Mouse (Mus musculus) liver, embryonic 14.5 days (tissue): ENCODE results near the gene Hs3st6. TPM values are rescaled to one million over a fixed set of nuclear protein-coding genes. Genes with fewer than 3 reads are reported as not detected.

Experiments used
- ATAC-seq: fragments of 200-750 bp; cut with Nextera tagmentation; 2 replicates; pipeline ENCODE4 v1.8.0; 2017; ENCODE audit warnings: moderate number of reproducible peaks, mild to moderate bottlenecking, moderate library complexity; ENCODE audit not compliant: insufficient read depth
- DNase-seq, 3 experiments: peaks; one replicate each; pipeline ENCODE4 v3.0.0-alpha.2; 2012 to 2013; ENCODE audit warnings: low read depth in 3 of 3, low spot score in 3 of 3
- H3K27ac ChIP-seq: fragments of 300-500 bp; sonication (generic); 2 replicates; pipeline ENCODE4 v1.5.1; 2014; ENCODE audit warnings: moderate library complexity, mild to moderate bottlenecking, control low read depth, inconsistent platforms
- H3K27me3 ChIP-seq: fragments of 300-500 bp; sonication (generic); 2 replicates; pipeline ENCODE4 v1.6.1; 2014; ENCODE audit warnings: mild to moderate bottlenecking, low read length, moderate library complexity; ENCODE audit not compliant: control insufficient read depth, insufficient read depth
- H3K36me3 ChIP-seq: fragments of 300-500 bp; sonication (generic); replicated peaks from 2 replicates; pipeline ENCODE4 v1.6.1; 2014; ENCODE audit warnings: low read depth; ENCODE audit not compliant: control insufficient read depth, insufficient read depth
- H3K4me1 ChIP-seq, 2 experiments: fragments of 200-500 bp in 1 of 2; fragments of 300-500 bp in 1 of 2; sonication (generic) in 1 of 2; replicated peaks; 2 replicates each; pipeline ENCODE4 v1.6.1; 2012 to 2014; ENCODE audit warnings: antibody characterized with exemption in 1 of 2, inconsistent platforms in 1 of 2, low read length in 1 of 2; ENCODE audit not compliant: control insufficient read depth in 2 of 2, insufficient read depth in 2 of 2
- H3K4me2 ChIP-seq: fragments of 300-500 bp; sonication (generic); 2 replicates; pipeline ENCODE4 v1.6.1; 2014; ENCODE audit warnings: low read depth, mild to moderate bottlenecking, control low read depth, moderate library complexity
- H3K4me3 ChIP-seq, 2 experiments: fragments of 200-500 bp in 1 of 2; fragments of 300-500 bp in 1 of 2; sonication (generic) in 1 of 2; 2 replicates each; pipeline ENCODE4 v1.5.1; 2012 to 2014; ENCODE audit warnings: low read depth in 2 of 2, low read length in 2 of 2, mild to moderate bottlenecking in 2 of 2, control low read depth in 1 of 2, inconsistent platforms in 1 of 2, moderate library complexity in 1 of 2; ENCODE audit not compliant: insufficient read depth in 1 of 2
- H3K9ac ChIP-seq: fragments of 300-500 bp; sonication (generic); replicated peaks from 2 replicates; pipeline ENCODE4 v1.6.1; 2014; ENCODE audit warnings: mild to moderate bottlenecking, control low read depth, moderate library complexity
- H3K9me3 ChIP-seq: fragments of 300-500 bp; sonication (generic); 2 replicates; pipeline ENCODE4 v1.6.1; 2016; ENCODE audit warnings: low read length, mixed read lengths; ENCODE audit not compliant: control insufficient read depth
- CTCF ChIP-seq: IDR thresholded peaks from 2 replicates; pipeline ENCODE4 v1.5.1; 2016; ENCODE audit warnings: antibody characterized with exemption, low read depth, control low read depth
- EP300 ChIP-seq: IDR thresholded peaks from 2 replicates; pipeline ENCODE4 v1.6.1; 2016; ENCODE audit warnings: antibody characterized with exemption, low read depth
- WGBS: fragments of 180-500 bp; shearing (Covaris S2); extraction: QIAGEN DNeasy Blood & Tissue Kit; methylation state at CpG from one replicate; pipeline ENCODE4 v1.1.7; 2014; ENCODE audit not compliant: insufficient replicate concordance; 5-methylcytosine and 5-hydroxymethylcytosine counted together
- polyA plus RNA-seq, 2 experiments: library from polyadenylated mRNA; depleted of rRNA in 1 of 2; stranded (reverse) in 1 of 2; unstranded in 1 of 2; fragments of >200 nt; fragmentation: Nextera tagmentation in 1 of 2; extraction: Ambion mirVana in 1 of 2; gene quantifications; 2 replicates each; pipeline versions ENCODE4 v1.2.1 to v1.2.3; 2012 to 2014

Gene Hs3st6
- polyA plus RNA-seq, 2 experiments, result 0.06 TPM; not detected in 1

- ATAC-seq (no peak), DNase-seq (no peak)
- Histone ChIP-seq H3K27ac (no peak overlapping the region), H3K36me3 (no peaks in the 10 kb centered on the region), H3K9ac (no peak overlapping the region), H3K4me3 (no peak overlapping the region), H3K27me3 (no peaks in the 10 kb centered on the region), H3K4me1 (peaks cover 4% of the 10 kb centered on the region in 2 experiments), H3K4me2 (no peak overlapping the region), H3K9me3 (no peaks in the 10 kb centered on the region)
- TF ChIP-seq EP300, result no peak
- no peak for TF ChIP-seq CTCF
- WGBS, result 65% methylated on average over 17 of the region's 17 CpGs
Measured at GRCm38 (mm10) chr17:24728184-24728583, 24.6 kb upstream of the Hs3st6 start.

GRCm38 (mm10) chr17:24729067-24729466, 23.7 kb upstream of the Hs3st6 start:
- H3K27me3 ChIP-seq, result no peaks in the 10 kb centered on the region
- TF ChIP-seq EP300, result no peak
- TF ChIP-seq CTCF, result no peak
- no peak overlapping the region for H3K4me2 ChIP-seq
- WGBS, result 66% methylated on average over 6 of the region's 6 CpGs
- no peak for ATAC-seq
- H3K9ac ChIP-seq, result no peak overlapping the region
- H3K9me3 ChIP-seq, result no peaks in the 10 kb centered on the region
- no peak overlapping the region for H3K27ac ChIP-seq
- 0 out of 4 replicates have a peak, but pooled peaks cover 0 to 2% of the 10 kb centered on the region in 2 experiments for H3K4me1 ChIP-seq
- no peaks in the 10 kb centered on the region for H3K36me3 ChIP-seq
- no peak for DNase-seq
- no peak overlapping the region for H3K4me3 ChIP-seq

DNA sequence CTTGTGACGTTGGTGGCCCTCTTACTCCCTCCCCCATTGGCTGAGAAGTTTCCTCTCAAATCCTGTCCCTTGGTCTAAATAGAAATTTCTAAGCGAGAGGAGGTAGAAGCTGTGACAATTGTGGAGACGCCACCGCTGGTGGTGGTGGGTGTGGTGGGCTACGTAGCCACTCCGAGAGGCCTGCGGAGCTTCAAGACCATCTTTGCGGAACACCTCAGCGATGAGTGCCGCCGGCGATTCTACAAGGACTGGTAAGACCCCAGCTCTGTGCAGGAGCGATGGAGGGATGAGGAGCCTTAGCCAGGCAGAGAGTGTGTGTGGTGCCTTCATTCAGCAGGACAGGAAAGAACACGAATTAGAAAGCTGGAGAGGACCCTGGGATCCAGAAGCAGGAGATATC, 22.0 kb upstream of the Hs3st6 start:
- H3K4me3 ChIP-seq, result no peak overlapping the region
- H3K27ac ChIP-seq, result no peak overlapping the region
- H3K36me3 ChIP-seq, result no peaks in the 10 kb centered on the region
- DNase-seq, result no peak
- no peaks in the 10 kb centered on the region for H3K27me3 ChIP-seq
- H3K9ac ChIP-seq, result no peak overlapping the region
- H3K4me1 ChIP-seq, result peaks cover 3% of the 10 kb centered on the region in 2 experiments
- ATAC-seq, result no peak
- no peak overlapping the region for H3K4me2 ChIP-seq
- 69% methylated on average over 14 of the region's 14 CpGs for WGBS
- H3K9me3 ChIP-seq, result no peaks in the 10 kb centered on the region
- TF ChIP-seq EP300 (no peak), CTCF (no peak)

GRCm38 (mm10) chr17:24732233-24732935, 20.4 kb upstream of the Hs3st6 start:
- Histone ChIP-seq H3K9ac (no peak overlapping the region), H3K36me3 (no peaks in the 10 kb centered on the region), H3K27me3 (no peaks in the 10 kb centered on the region), H3K27ac (no peak overlapping the region), H3K4me3 (no peak overlapping the region), H3K4me1 (peaks cover 9 to 11% of the 10 kb centered on the region in 2 experiments), H3K9me3 (no peaks in the 10 kb centered on the region), H3K4me2 (no peak overlapping the region)
- DNase-seq (no peak), ATAC-seq (no peak)
- WGBS, result 77% methylated on average over 12 of the region's 12 CpGs
- TF ChIP-seq CTCF, result no peak

DNA sequence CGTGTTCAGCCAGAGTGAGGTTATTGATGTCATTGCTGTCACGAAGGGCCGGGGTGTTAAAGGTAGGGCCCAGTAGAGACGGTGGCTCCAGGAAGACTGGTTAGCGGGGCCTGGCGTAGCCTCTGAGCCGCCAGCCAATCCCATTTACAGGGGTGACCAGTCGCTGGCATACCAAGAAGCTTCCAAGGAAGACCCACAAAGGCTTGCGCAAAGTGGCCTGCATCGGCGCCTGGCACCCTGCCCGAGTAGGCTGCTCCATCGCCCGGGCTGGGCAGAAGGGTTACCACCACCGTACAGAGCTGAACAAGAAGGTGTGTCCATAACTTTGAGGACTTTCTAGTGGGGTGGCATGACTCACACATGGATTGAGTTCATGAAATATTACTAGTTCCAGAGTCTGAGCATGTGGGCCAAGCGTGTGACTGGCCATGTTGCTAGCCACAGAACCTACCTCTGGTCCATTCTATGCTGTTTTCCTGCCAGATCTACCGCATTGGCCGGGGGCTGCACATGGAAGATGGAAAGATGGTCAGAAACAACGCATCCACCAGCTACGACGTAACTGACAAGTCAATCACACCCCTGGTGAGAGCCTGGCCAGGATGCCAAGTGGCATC, 19.2 kb upstream of the Hs3st6 start:
- ATAC-seq, result no peak
- no peak for TF ChIP-seq EP300
- TF ChIP-seq CTCF, result no peak
- Histone ChIP-seq H3K9ac (no peak overlapping the region), H3K27ac (no peak overlapping the region), H3K4me2 (no peak overlapping the region), H3K36me3 (no peaks in the 10 kb centered on the region), H3K4me3 (no peak overlapping the region), H3K27me3 (no peaks in the 10 kb centered on the region), H3K9me3 (no peaks in the 10 kb centered on the region), H3K4me1 (peaks cover 17 to 21% of the 10 kb centered on the region in 2 experiments)
- DNase-seq, result no peak
- 79% methylated on average over 21 of the region's 21 CpGs for WGBS
